Mouse (Mus musculus) inflammation-experienced regulatory T-cells, adult 6 months (primary cell): ENCODE measurements around the gene Ankmy1. TPM values are rescaled to one million over a fixed set of nuclear protein-coding genes. Genes with fewer than 3 reads are reported as not detected.

ENCODE experiments used
- ATAC-seq: one replicate; pipeline ENCODE4 v1.8.0; 2017
- polyA plus RNA-seq, 3 experiments: library from polyadenylated mRNA; unstranded; fragments of 100-300 nt; shearing (Covaris generic); gene quantifications; one replicate each; pipeline ENCODE4 v1.2.1; 2017

Ankmy1 gene
- polyA plus RNA-seq, 3 experiments from 2014 or later: 0.71 to 1.6 (median 0.94) TPM

GRCm38 (mm10) chr1:92872666-92873065 is 30.0 kb downstream of the Ankmy1 start:
- no peak for ATAC-seq

GRCm38 (mm10) chr1:92869985-92870384 is 32.7 kb downstream of the Ankmy1 start:
- no peak for ATAC-seq

DNA sequence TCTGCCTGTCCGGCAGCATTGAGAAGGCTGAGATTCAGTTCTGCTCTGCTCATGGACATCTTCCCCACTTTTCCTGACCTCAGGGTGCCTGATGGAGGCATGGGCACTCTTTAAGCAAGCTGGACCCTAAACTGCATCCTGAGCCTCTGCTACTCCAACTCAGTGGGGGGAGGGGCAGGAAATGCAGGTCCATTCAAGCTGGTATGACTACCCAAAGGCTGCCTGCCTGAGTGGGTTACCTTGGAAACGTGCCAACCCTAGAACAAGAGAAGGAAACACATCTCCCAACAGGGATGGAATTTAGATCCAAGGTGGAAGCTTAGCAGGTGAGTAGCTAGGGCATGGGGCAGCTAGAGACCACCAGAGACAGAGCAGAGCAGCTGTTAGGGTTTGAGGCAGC is 36.5 kb downstream of the Ankmy1 start:
- no peak for ATAC-seq

GRCm38 (mm10) chr1:92863268-92863667 is 39.4 kb downstream of the Ankmy1 start:
- ATAC-seq: no peak

- no peak for ATAC-seq
Measured at GRCm38 (mm10) chr1:92861503-92861902, 41.2 kb downstream of the Ankmy1 start.

DNA sequence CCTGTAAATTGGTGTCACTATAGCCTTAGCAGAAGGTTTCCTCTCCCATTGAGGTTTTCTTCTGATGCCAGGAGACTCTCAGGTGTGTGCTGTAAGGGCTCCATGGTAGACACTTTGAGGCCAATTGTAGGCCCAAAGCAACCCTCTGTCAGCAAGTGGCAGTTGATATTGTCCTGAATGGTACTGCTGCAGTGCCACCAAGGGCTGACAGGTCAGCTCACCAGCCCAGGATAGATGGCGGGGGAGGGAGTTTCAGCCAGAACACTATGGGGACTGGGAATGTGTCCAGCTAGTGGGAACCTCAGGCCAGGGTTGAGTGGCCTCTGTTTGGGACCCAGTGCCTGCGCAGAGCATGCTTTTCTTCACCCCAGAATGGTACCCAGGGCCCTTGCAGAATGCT is 50.3 kb downstream of the Ankmy1 start:
- ATAC-seq: no peak

DNA sequence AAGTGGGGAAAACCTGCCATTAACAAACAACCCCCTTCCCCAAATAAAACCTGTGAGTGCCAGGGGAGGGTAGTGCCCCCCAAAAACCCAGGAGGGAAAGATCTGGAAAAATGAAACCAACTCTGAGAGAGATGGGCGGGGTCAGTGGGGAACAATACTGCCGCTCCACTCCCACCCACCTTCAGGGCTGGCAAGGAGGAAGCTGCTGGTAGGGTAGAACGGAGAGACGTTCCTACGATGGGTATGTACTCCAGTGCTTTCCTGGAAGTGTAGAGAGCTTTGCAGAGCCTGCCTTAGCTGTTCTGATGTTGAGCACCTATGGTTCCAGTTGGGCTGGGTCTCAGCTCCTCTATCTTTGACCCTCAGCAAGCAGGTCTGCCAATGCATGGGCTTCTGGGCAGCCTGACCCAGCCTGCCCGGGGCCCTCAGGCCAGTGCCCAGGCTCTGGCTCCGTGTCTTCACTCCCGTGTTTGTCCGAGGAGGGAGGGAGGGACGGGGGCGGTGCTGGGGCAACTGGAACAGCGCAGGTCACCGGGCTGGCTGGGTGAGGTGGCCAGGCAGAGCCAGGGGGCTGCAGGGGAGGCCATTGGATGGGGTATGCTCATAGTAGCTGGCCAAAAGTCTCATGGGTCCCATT is 52.6 kb downstream of the Ankmy1 start:
- peak; percentile 38 for ATAC-seq

GRCm38 (mm10) chr1:92849491-92849890 is 53.2 kb downstream of the Ankmy1 start:
- no peak for ATAC-seq

DNA sequence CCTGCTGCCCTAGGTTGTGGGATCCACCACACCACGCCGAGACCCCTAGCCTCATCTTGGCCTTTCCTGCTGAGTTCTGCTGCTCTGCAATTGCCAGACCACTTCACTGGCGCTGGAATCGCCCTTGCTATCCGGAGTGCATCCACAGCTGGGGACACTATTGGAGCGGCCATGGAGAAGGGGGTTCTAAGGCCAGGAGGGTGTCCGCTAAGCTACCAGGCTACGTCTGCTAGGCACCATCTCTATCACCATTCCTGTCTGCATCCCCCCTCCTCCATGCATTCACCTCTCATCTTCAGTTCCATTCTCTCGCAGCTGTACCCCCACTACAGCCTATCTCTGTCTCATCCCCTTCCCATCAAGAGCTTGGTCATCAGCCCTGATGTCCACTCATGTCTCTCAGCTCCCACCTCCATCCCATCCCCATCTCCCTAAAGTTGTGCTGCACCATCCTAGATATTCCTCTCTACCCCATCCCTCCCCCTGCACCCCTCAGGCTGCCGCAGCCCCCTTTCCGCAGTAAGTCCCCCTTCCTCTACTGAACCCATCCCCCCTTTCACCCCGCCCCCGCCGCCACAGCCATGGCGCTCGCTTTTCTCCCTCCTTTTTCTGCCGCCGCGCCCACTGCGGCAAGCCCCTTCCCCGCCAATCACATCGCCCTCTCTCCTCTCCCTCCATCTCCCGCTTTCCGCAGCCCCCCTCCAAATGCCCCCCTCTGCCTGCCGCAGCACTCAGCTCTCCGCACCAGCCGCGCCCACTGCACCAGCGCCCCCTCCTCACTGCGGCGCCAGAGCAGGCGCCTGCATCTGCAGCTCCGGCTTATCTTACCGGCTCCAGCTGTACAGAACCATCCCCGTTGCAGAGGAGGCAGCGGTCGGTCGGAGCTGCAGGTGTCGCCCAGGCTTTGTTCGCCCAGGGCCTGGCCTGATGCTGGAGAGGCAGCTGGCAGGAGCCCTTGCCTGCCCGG is 54.5 kb downstream of the Ankmy1 start:
- no peak for ATAC-seq

DNA sequence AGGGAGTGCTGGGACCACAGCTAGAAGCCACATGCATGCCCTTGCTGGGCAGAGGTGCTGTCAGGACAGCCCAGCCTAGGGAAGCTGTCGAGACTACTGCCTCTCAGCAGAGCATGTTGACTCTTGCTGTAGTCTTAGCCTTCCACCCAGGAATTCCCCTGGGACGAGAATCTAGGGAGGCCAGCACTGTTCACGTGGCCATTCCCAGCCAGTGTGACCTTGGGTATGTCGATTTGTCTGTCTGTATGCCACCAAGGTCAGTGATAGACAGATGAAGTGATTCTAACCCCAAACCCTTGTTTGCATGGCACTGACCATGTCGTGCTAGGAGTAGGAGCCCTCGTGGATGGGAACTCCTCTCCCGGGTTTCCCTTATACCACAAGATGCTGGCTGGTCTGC is 56.8 kb downstream of the Ankmy1 start:
- ATAC-seq: no peak

GRCm38 (mm10) chr1:92841427-92841826 is 61.3 kb downstream of the Ankmy1 start:
- ATAC-seq: no peak

GRCm38 (mm10) chr1:92840231-92840890 is 62.3 kb downstream of the Ankmy1 start:
- ATAC-seq: no peak

GRCm38 (mm10) chr1:92839211-92839610 is 63.5 kb downstream of the Ankmy1 start:
- ATAC-seq: no peak

DNA sequence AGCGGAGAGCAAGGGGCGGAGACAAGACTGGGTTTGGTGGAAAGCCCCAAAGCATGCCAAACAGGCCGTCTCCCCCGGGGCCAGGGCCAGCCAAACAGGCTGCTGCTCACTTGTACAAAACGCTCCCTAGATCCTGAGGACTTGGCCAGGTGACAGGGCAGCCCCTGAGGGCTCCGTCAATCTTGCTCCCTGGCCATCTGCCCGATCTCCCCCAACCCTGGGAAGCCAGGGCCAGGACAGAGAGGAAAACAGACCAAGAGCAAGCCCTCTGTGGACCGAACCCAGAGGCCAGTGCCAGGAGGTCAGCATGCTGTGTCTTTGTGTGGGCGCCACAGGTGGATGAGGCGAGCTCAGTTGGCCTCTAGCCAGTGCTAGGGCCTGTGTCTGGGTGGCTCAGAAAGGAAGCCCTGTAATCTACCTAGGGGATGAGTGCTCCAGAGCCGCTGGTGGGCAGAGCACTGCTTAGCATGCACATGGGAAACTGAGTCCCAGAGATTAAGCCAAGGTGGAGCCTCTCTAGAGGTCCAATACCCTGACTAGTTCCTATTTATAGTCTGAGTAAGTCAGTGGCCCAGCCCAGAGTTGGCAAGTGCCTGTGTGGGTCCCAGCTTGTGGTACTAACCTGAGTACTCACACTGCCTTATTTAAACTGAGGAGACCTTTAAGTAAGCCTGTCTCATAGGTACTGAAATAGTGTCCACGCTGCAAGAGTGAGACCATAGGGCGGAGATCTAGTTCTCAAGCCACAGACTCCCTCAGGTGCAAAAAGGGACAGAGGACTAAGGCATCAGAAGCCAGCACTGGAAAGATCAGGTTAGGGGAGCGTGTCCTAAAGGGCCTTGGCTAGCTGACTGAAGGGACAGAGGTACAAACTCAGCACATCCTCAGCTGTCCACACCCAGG is 64.5 kb downstream of the Ankmy1 start:
- no peak for ATAC-seq

- ATAC-seq: no peak
Measured at GRCm38 (mm10) chr1:92833987-92834706, 68.6 kb downstream of the Ankmy1 start.

DNA sequence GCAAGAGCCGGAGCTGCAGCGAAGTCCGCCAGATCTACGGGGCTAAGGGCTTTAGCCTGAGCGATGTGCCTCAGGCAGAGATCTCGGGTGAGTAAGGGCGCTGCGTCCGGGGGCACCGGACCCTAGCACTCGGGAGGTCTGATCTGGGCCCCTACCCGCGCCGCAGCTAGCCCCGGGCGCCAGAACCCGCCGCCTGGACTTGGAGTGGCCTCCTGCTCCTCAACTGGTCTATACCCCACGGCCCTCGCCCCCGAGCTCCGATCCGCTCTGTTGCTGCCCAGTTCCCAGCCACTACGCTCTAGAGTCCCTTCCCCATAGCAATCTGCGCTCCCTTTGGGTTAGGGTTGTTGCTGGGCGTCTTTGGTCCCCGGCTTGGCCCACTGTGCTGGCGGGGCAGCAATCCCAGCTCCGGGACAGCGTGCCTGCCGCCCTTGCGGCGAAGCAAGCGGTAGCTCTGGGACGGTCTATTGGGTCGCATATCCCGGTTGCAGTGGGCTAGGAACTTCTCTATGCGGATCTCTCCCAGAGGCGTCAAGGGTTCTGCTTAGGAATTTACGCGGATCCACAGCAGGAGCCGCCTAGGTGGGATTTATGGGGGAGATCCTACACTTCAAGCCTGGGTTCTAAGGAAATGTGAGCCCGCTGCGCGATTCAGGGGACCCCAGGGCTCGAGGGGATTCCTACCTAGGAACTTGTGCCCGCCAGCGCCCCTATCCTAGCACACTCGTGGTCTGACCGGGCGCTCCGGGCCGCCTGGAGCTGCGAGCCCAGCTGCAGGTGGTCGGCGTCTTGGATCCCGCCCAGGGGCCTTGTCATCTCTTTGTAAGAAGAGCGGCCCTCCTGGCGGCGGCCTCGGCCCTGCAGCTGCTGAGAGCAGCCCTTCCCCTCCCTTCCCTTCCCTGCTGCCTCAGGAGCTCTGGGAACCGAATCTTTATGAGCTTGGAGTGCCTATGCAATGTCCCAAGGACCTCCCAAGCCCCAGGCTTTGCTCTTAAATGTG is 70.4 kb downstream of the Ankmy1 start:
- no peak for ATAC-seq

DNA sequence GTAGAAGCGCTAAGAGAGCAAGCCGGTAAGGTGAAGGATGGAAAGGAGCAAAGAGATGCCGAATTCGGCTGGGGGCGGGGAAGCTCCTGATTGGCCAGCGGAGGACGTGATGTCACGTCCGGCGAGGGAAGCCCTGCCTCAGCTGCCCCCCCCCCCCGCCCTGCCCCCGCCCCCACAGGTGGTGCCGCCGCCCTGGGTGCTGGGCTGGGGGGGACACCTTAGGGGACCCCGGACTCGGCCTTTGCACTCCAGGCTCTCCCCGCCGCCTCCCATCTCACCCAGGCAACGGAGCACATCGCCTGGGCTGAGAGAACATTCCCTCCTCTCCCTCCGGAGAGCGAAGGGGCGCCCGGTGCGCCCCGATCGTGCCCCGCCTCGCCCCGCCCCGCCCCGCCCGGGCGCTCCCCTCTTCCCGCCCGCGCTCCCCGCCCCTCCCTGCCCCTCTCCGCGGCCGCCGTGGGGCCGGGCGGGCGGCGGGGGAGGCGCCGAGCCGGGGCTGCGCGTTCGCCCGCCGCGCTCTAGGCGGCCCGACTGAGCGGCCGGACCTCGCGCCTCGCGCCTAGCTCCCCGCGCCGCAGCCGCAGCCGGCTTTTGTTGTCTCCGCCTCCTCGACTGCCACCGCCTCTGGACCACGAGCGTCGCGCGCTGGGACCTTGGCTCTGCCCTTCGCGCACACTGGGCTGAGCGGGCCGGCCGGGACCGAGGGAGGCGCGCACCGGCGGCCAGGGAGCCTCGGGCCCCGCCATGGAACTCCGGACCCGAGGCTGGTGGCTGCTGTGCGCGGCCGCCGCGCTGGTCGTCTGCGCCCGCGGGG is 71.3 kb downstream of the Ankmy1 start, which contains the start of gene Gpc1:
Gpc1 (plus strand) TSS at position 458 of the 814 bp plus-strand sequence.
- peak; percentile 74 for ATAC-seq

DNA sequence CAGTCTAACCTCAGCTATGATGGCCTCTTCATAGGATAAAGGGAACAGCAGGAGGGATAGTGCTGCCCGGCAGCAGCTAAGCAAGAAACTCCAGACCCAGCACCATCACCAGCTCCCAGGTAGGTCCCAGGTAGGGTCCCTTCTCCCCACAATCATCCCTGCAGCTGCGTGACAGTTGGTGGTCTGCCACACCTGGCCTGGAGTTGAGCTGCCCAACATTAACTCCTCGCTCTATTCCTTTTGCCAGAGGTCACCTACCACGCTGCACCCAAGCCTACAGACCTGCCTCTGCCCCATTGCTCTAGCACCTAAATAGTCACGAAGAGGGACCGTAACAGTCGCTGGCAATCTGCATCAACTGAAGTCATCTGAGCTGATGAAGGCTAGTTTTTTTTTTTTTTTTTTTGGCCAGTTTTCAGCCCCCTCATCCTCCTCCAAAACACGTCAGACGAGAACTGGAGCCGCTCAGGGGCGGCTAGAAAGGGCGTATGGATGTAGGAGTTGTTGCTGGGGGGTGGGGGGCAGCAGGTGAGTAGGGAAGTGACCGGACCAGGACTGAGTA is 72.0 kb downstream of the Ankmy1 start:
- ATAC-seq: no peak

GRCm38 (mm10) chr1:92815756-92816294 is 86.9 kb downstream of the Ankmy1 start:
- no peak for ATAC-seq
